Mouse (Mus musculus): ENCODE data around the gene Gm29666. TPM values are rescaled to one million over a fixed set of nuclear protein-coding genes. Genes with fewer than 3 reads are reported as not detected.
A peak's percentile ranks its signal among the peaks of the same experiment; 100 is the strongest.

The Gm29666 gene
- total and polyA plus RNA-seq, 2 experiments from 2014 or later, result 0.47 to 0.86 TPM

- DNase-seq (no peak), ATAC-seq (no peak)
- TF ChIP-seq CTCF (IDR thresholded peaks at IDR 0.05; ENCODE audit: low read depth), result no peak
- 78% methylated on average over 12 of the region's 12 CpGs for WGBS
- H3K4me1 ChIP-seq (ENCODE audit: insufficient read depth), result no peaks in the 10 kb centered on the region
- H3K9me3 ChIP-seq (ENCODE audit: low read length), result no peaks in the 10 kb centered on the region
- H3K9ac ChIP-seq, result no peak overlapping the region
- H3K4me3 ChIP-seq (ENCODE audit: low read depth, low read length), result no peak overlapping the region
- no peaks in the 10 kb centered on the region for H3K27me3 ChIP-seq (ENCODE audit: insufficient read depth, low read length)
- H3K36me3 ChIP-seq (ENCODE audit: insufficient read depth), result peaks cover 65% of the 10 kb centered on the region
- no peak overlapping the region for H3K27ac ChIP-seq (ENCODE audit: low read depth, low read length)
- no peak overlapping the region for H3K4me2 ChIP-seq (ENCODE audit: low read depth)
These were observed 20.3 kb upstream of the Gm29666 start for GRCm38 (mm10) chr15:84940102-84940501.

GRCm38 (mm10) chr15:84934901-84935300 lies 15.1 kb upstream of the Gm29666 start:
- H3K4me3 ChIP-seq (ENCODE audit: low read depth, low read length), result no peak overlapping the region
- no peak for DNase-seq
- no peak overlapping the region for H3K4me2 ChIP-seq (ENCODE audit: low read depth)
- no peak for TF ChIP-seq CTCF (IDR thresholded peaks at IDR 0.05; ENCODE audit: low read depth)
- no peak overlapping the region for H3K27ac ChIP-seq (ENCODE audit: low read depth, low read length)
- WGBS, result 62% methylated on average over 16 of the region's 16 CpGs
- no peak overlapping the region for H3K9ac ChIP-seq
- ATAC-seq, result no peak
- H3K36me3 ChIP-seq (ENCODE audit: insufficient read depth), result peaks cover 89% of the 10 kb centered on the region
- H3K4me1 ChIP-seq (ENCODE audit: insufficient read depth), result no peaks in the 10 kb centered on the region
- H3K9me3 ChIP-seq (ENCODE audit: low read length), result no peaks in the 10 kb centered on the region
- no peaks in the 10 kb centered on the region for H3K27me3 ChIP-seq (ENCODE audit: insufficient read depth, low read length)

- no peak overlapping the region for H3K4me2 ChIP-seq (ENCODE audit: low read depth)
- WGBS, result 85% methylated on average over 5 of the region's 5 CpGs
- H3K4me3 ChIP-seq (ENCODE audit: low read depth, low read length), result no peak overlapping the region
- TF ChIP-seq CTCF (IDR thresholded peaks at IDR 0.05; ENCODE audit: low read depth), result no peak
- peaks cover 88% of the 10 kb centered on the region for H3K36me3 ChIP-seq (ENCODE audit: insufficient read depth)
- DNase-seq (no peak), ATAC-seq (no peak)
- no peaks in the 10 kb centered on the region for H3K9me3 ChIP-seq (ENCODE audit: low read length)
- H3K27me3 ChIP-seq (ENCODE audit: insufficient read depth, low read length), result no peaks in the 10 kb centered on the region
- H3K4me1 ChIP-seq (ENCODE audit: insufficient read depth), result no peaks in the 10 kb centered on the region
- H3K27ac ChIP-seq (ENCODE audit: low read depth, low read length), result no peak overlapping the region
- H3K9ac ChIP-seq, result no peak overlapping the region
These were observed 12.5 kb upstream of the Gm29666 start for GRCm38 (mm10) chr15:84932351-84932750.

GRCm38 (mm10) chr15:84925495-84926018 lies 5.7 kb upstream of the Gm29666 start:
- Histone ChIP-seq H3K9me3 (ENCODE audit: low read length) (no peaks in the 10 kb centered on the region), H3K4me1 (ENCODE audit: insufficient read depth) (peaks cover 15% of the 10 kb centered on the region), H3K27ac (ENCODE audit: low read depth, low read length) (no peak overlapping the region), H3K4me3 (ENCODE audit: low read depth, low read length) (no peak overlapping the region), H3K9ac (no peak overlapping the region), H3K27me3 (ENCODE audit: insufficient read depth, low read length) (no peaks in the 10 kb centered on the region), H3K4me2 (ENCODE audit: low read depth) (peak overlapping the region; percentile 71), H3K36me3 (ENCODE audit: insufficient read depth) (peaks cover 31% of the 10 kb centered on the region)
- ATAC-seq, result no peak
- peak; percentile 31 for DNase-seq
- 67% methylated on average over 1 of the region's 1 CpGs for WGBS
- peak; percentile 60 for TF ChIP-seq CTCF (IDR thresholded peaks at IDR 0.05; ENCODE audit: low read depth)

GRCm38 (mm10) chr15:84924781-84925315 lies 5.0 kb upstream of the Gm29666 start:
- peak overlapping the region; percentile 97 for H3K4me3 ChIP-seq (ENCODE audit: low read depth, low read length)
- H3K9ac ChIP-seq, result peak overlapping the region; percentile 10; the same call in 1 of the 2 replicates
- peaks cover 15% of the 10 kb centered on the region for H3K4me1 ChIP-seq (ENCODE audit: insufficient read depth)
- 13% methylated on average over 9 of the region's 9 CpGs for WGBS
- no peaks in the 10 kb centered on the region for H3K9me3 ChIP-seq (ENCODE audit: low read length)
- no peak for ATAC-seq
- peak; percentile 79 for TF ChIP-seq CTCF (IDR thresholded peaks at IDR 0.05; ENCODE audit: low read depth)
- H3K36me3 ChIP-seq (ENCODE audit: insufficient read depth), result peaks cover 25% of the 10 kb centered on the region
- peak; percentile 73 for DNase-seq
- no peaks in the 10 kb centered on the region for H3K27me3 ChIP-seq (ENCODE audit: insufficient read depth, low read length)
- no peak overlapping the region for H3K27ac ChIP-seq (ENCODE audit: low read depth, low read length)
- peak overlapping the region; percentile 71 for H3K4me2 ChIP-seq (ENCODE audit: low read depth)

- WGBS, result 4% methylated on average over 60 of the region's 68 CpGs
- Histone ChIP-seq H3K36me3 (ENCODE audit: insufficient read depth) (peaks cover 12% of the 10 kb centered on the region), H3K9me3 (ENCODE audit: low read length) (no peaks in the 10 kb centered on the region), H3K9ac (peak overlapping the region; percentile 90), H3K4me1 (ENCODE audit: insufficient read depth) (peaks cover 15% of the 10 kb centered on the region), H3K4me3 (ENCODE audit: low read depth, low read length) (peak overlapping the region; percentile 97), H3K27ac (ENCODE audit: low read depth, low read length) (peak overlapping the region; percentile 88), H3K4me2 (ENCODE audit: low read depth) (peak overlapping the region; percentile 71), H3K27me3 (ENCODE audit: insufficient read depth, low read length) (no peaks in the 10 kb centered on the region)
- TF ChIP-seq CTCF (IDR thresholded peaks at IDR 0.05; ENCODE audit: low read depth), result no peak
- DNase-seq (no peak), ATAC-seq (peak; percentile 62)
These were observed 3.8 kb upstream of the Gm29666 start for GRCm38 (mm10) chr15:84923508-84924181.

- TF ChIP-seq CTCF (IDR thresholded peaks at IDR 0.05; ENCODE audit: low read depth), result peak; percentile 10; the same call in 1 of the 2 replicates
- no peaks in the 10 kb centered on the region for H3K9me3 ChIP-seq (ENCODE audit: low read length)
- peak; percentile 100 for DNase-seq
- peak within 1 kb of the TSS; percentile 88 for H3K27ac ChIP-seq (ENCODE audit: low read depth, low read length)
- WGBS, result under 1% methylated on average over 60 of the region's 60 CpGs
- peaks cover 15% of the 10 kb centered on the region for H3K4me1 ChIP-seq (ENCODE audit: insufficient read depth)
- peaks cover 8% of the 10 kb centered on the region; the same call in 1 of the 2 replicates for H3K36me3 ChIP-seq (ENCODE audit: insufficient read depth)
- H3K27me3 ChIP-seq (ENCODE audit: insufficient read depth, low read length), result no peaks in the 10 kb centered on the region
- peak within 1 kb of the TSS; percentile 90 for H3K9ac ChIP-seq
- H3K4me2 ChIP-seq (ENCODE audit: low read depth), result peak within 1 kb of the TSS; percentile 78
- H3K4me3 ChIP-seq (ENCODE audit: low read depth, low read length), result peak within 1 kb of the TSS; percentile 97
- peak; percentile 92 for ATAC-seq
These were observed 3.2 kb upstream of the Gm29666 start, which contains the start of gene Nup50 for GRCm38 (mm10) chr15:84922884-84923507. Gene Nup50 (plus strand): TSS chr15:84923411.
